Mouse (Mus musculus) intestine, embryonic 16.5 days (tissue): ENCODE data around the gene S1pr3. TPM values are rescaled to one million over a fixed set of nuclear protein-coding genes. Genes with fewer than 3 reads are reported as not detected.

ENCODE experiments used
- ATAC-seq: fragments of 200-750 bp; cut with Nextera tagmentation; 2 replicates; pipeline ENCODE4 v1.8.0; 2017; ENCODE audit warnings: moderate TSS enrichment, moderate library complexity
- H3K27ac ChIP-seq: fragments of 300-500 bp; sonication (generic); 2 replicates; pipeline ENCODE4 v1.5.1; 2014; ENCODE audit warnings: mild to moderate bottlenecking, low read length
- H3K27me3 ChIP-seq: fragments of 300-500 bp; sonication (generic); replicated peaks from 2 replicates; pipeline ENCODE4 v1.6.1; 2014; ENCODE audit warnings: low read length, control low read depth, mixed read lengths; ENCODE audit not compliant: control insufficient read depth, insufficient read depth
- H3K36me3 ChIP-seq: fragments of 300-500 bp; sonication (generic); 2 replicates; pipeline ENCODE4 v1.6.1; 2014; ENCODE audit warnings: low read length, control low read depth; ENCODE audit not compliant: control insufficient read depth, insufficient read depth
- H3K4me1 ChIP-seq: fragments of 300-500 bp; sonication (generic); 2 replicates; pipeline ENCODE4 v1.6.1; 2014; ENCODE audit warnings: low read length, control low read depth, mixed read lengths; ENCODE audit not compliant: control insufficient read depth, insufficient read depth
- H3K4me2 ChIP-seq: fragments of 300-500 bp; sonication (generic); 2 replicates; pipeline ENCODE4 v1.6.1; 2014; ENCODE audit warnings: low read depth, low read length, control low read depth
- H3K4me3 ChIP-seq: fragments of 300-500 bp; sonication (generic); 2 replicates; pipeline ENCODE4 v1.5.1; 2014; ENCODE audit warnings: mild to moderate bottlenecking, low read length
- H3K9ac ChIP-seq: fragments of 300-500 bp; sonication (generic); 2 replicates; pipeline ENCODE4 v1.6.1; 2014; ENCODE audit warnings: low read depth, low read length
- H3K9me3 ChIP-seq: fragments of 300-500 bp; sonication (generic); 2 replicates; pipeline ENCODE4 v1.6.1; 2016; ENCODE audit warnings: low read length, control low read depth; ENCODE audit not compliant: control insufficient read depth
- WGBS: fragments of 180-500 bp; shearing (Covaris S2); extraction: QIAGEN DNeasy Blood & Tissue Kit; methylation state at CpG from one replicate; pipeline ENCODE4 v1.1.7; 2014; 5-methylcytosine and 5-hydroxymethylcytosine counted together
- polyA plus RNA-seq: library from polyadenylated mRNA; unstranded; fragments of >200 nt; fragmentation: Nextera tagmentation; extraction: Ambion mirVana; gene quantifications from 2 replicates; pipeline ENCODE4 v1.2.1, GENCODE M21; 2015

S1pr3 gene
- polyA plus RNA-seq, 1 experiment from 2014 or later, result 41.3 TPM

GRCm38 (mm10) chr13:51378126-51378525 is 30.3 kb upstream of the S1pr3 start:
- Histone ChIP-seq H3K9ac (no peak overlapping the region), H3K9me3 (no peaks in the 10 kb centered on the region), H3K4me1 (peaks cover 9% of the 10 kb centered on the region; the same call in 1 of the 2 replicates), H3K36me3 (no peaks in the 10 kb centered on the region), H3K27ac (peak overlapping the region; percentile 16; the same call in 1 of the 2 replicates), H3K4me3 (no peak overlapping the region), H3K4me2 (0 out of 2 replicates have a peak overlapping the region, but pooled peaks have one; percentile 3), H3K27me3 (no peaks in the 10 kb centered on the region)
- no peak for ATAC-seq
- 43% methylated on average over 4 of the region's 4 CpGs for WGBS

DNA sequence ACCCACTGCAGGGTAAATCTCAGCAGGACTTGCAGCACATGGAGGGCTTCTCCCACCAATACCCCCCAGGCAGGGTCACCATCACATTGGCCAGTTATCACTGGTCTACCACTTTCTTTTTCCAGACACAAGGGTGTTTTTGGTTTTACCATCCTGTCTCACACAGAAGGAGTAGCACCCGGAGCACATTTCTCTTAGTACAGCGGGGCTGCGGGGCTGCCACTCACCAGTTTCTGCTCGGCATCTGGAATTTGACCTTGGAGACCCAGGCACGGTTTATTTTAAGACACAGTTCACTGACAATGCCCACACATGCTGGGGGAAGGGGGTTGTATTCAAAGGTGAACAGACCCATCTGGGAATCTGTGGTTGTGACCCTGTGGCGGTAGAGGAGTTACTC is 28.8 kb upstream of the S1pr3 start:
- 23% methylated on average over 6 of the region's 6 CpGs for WGBS
- no peak for ATAC-seq
- no peak overlapping the region for H3K27ac ChIP-seq
- no peaks in the 10 kb centered on the region for H3K9me3 ChIP-seq
- no peaks in the 10 kb centered on the region for H3K36me3 ChIP-seq
- no peaks in the 10 kb centered on the region for H3K27me3 ChIP-seq
- H3K4me3 ChIP-seq, result no peak overlapping the region
- no peak overlapping the region for H3K9ac ChIP-seq
- peaks cover 9% of the 10 kb centered on the region; the same call in 1 of the 2 replicates for H3K4me1 ChIP-seq
- H3K4me2 ChIP-seq, result no peak overlapping the region

DNA sequence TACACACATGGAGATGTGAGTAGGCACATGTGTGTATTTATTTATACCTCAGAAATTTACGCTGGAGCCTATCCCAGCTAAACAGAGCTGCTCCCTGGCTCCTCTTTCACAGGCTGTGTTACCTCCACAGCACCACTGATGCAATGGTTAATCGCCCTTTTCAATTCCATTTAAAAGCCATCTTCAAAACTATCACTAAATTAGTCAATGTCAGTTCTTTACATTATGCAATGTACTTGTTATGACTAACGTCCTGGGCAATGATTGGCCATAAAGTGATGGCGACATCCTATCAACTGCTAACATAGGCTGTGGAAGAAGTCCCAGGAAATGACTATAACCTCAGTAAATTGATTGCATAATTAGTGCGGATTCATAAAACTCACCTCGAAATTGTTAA is 26.9 kb upstream of the S1pr3 start:
- no peaks in the 10 kb centered on the region for H3K9me3 ChIP-seq
- ATAC-seq, result no peak
- no peak overlapping the region for H3K4me2 ChIP-seq
- H3K36me3 ChIP-seq, result no peaks in the 10 kb centered on the region
- H3K9ac ChIP-seq, result no peak overlapping the region
- H3K4me1 ChIP-seq, result peaks cover 9% of the 10 kb centered on the region; the same call in 1 of the 2 replicates
- no peaks in the 10 kb centered on the region for H3K27me3 ChIP-seq
- 89% methylated on average over 6 of the region's 6 CpGs for WGBS
- H3K4me3 ChIP-seq, result no peak overlapping the region
- H3K27ac ChIP-seq, result no peak overlapping the region

DNA sequence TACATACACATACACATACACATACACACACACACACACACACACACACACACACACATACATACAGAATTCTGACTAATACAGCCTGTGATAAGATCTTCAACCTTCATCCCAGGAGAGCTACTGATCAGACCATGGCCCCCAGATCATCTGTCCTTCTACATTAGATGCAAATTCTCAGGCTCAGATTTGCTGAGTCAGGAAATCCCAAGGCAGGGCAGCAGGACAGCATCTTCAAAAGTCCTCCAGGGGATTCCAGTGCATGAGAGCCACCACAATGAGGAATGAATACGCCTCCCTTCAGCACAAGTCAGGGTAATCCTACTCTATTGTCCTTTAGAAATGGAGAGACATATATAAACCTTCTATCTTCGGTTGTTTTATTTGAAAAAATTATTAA is 23.5 kb upstream of the S1pr3 start:
- Histone ChIP-seq H3K27ac (no peak overlapping the region), H3K9me3 (no peaks in the 10 kb centered on the region), H3K9ac (no peak overlapping the region), H3K4me2 (no peak overlapping the region), H3K36me3 (no peaks in the 10 kb centered on the region), H3K4me1 (no peaks in the 10 kb centered on the region), H3K4me3 (no peak overlapping the region), H3K27me3 (no peaks in the 10 kb centered on the region)
- ATAC-seq, result no peak
- 79% methylated on average over 2 of the region's 2 CpGs for WGBS

DNA sequence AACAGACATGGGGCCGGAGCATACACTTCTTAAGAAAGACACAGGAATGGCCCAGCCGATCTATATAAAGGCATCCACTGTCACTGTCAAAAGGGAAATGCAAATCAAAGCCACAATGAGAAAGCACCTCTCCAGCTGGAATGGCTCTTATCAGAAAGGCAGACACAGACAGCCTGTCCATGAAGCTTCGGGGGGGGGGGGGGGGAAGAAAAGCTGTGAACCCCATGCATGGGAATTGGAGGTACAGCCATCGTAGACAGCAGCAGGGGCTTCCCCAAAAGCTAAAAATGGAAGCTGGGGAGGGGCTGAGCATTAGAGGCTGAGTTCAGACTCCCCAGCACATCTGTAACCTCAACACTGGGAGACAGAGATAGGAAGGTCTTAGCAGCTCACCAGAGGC is 20.5 kb upstream of the S1pr3 start:
- no peaks in the 10 kb centered on the region for H3K36me3 ChIP-seq
- no peak overlapping the region for H3K4me2 ChIP-seq
- WGBS, result 68% methylated on average over 4 of the region's 4 CpGs
- H3K9ac ChIP-seq, result no peak overlapping the region
- no peak overlapping the region for H3K4me3 ChIP-seq
- no peaks in the 10 kb centered on the region for H3K27me3 ChIP-seq
- no peaks in the 10 kb centered on the region for H3K9me3 ChIP-seq
- H3K27ac ChIP-seq, result no peak overlapping the region
- no peaks in the 10 kb centered on the region for H3K4me1 ChIP-seq
- ATAC-seq, result no peak

DNA sequence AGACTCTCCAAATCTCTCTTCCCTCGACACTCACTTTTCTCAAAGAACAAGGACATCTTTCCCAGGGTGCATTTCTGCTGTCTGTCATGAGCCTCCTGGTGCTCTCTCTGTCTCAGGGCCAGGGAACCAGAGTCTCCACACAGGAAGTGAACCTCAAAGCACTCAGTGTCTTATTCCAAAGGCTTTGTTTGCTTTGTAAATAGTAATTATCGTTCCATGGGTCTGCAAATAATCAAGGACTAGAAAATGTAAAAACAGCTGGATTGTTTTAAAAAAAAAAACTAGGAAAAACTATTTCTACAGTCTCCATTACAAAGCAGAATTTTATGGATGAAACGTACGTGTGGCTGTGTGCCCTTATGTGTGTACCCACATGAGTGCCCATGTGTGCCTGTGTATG is 18.0 kb upstream of the S1pr3 start:
- Histone ChIP-seq H3K4me3 (no peak overlapping the region), H3K27ac (no peak overlapping the region), H3K4me2 (no peak overlapping the region), H3K9ac (no peak overlapping the region), H3K4me1 (no peaks in the 10 kb centered on the region), H3K27me3 (no peaks in the 10 kb centered on the region), H3K9me3 (no peaks in the 10 kb centered on the region), H3K36me3 (no peaks in the 10 kb centered on the region)
- 46% methylated on average over 4 of the region's 4 CpGs for WGBS
- ATAC-seq, result no peak

DNA sequence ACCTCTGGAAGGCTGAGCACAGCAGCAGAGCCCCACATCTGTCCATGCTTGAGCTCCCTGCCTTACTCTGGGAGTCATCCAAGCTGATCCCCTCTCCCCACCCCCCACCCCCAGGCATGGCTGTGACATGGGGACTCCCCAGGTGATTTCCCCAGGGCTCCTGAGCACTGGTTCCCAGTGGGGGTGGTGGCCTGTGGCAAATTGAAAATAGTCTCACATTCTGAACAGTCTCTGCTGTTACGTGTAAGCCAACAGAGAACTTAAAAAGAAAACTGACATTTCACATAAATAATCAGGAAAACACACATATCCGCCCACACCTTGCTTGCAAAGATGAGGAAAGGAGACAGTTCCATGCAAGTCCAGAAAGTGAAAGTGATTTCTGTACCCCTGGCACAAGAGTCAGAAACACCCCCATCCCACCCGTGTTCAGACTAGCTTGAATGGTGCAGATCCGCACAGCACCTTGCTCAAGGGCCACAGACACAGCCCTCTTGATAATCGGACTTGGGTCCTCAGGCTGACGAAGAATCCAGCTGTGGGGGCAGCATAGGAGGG is 17.0 kb upstream of the S1pr3 start:
- Histone ChIP-seq H3K27ac (no peak overlapping the region), H3K4me1 (no peaks in the 10 kb centered on the region), H3K9me3 (no peaks in the 10 kb centered on the region), H3K9ac (no peak overlapping the region), H3K36me3 (no peaks in the 10 kb centered on the region), H3K27me3 (no peaks in the 10 kb centered on the region), H3K4me3 (no peak overlapping the region), H3K4me2 (no peak overlapping the region)
- WGBS, result 82% methylated on average over 6 of the region's 6 CpGs
- no peak for ATAC-seq

DNA sequence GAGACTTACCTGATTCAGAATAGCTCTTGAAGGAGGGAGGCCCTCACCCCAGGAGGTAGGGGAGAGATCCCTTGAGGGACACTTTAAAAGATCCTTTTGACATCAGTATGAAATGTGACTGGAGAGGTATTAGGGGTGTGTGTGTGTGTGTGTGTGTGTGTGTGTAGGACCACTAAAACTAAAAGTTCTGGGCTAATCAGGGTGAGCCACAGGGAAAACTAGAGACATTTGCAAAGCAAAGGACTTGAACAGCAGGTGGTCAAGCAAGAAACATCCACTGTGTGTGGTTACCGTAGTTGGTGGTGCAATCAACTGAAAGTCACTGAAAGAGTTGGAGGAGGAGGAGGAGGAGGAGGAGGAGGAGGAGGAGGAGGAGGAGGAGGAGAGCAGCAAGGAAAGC is 16.2 kb upstream of the S1pr3 start:
- no peaks in the 10 kb centered on the region for H3K4me1 ChIP-seq
- H3K27ac ChIP-seq, result no peak overlapping the region
- 88% methylated on average over 1 of the region's 1 CpGs for WGBS
- ATAC-seq, result no peak
- no peaks in the 10 kb centered on the region for H3K27me3 ChIP-seq
- no peak overlapping the region for H3K4me3 ChIP-seq
- no peaks in the 10 kb centered on the region for H3K36me3 ChIP-seq
- no peaks in the 10 kb centered on the region for H3K9me3 ChIP-seq
- H3K4me2 ChIP-seq, result no peak overlapping the region
- H3K9ac ChIP-seq, result no peak overlapping the region

GRCm38 (mm10) chr13:51397861-51398260 is 10.6 kb upstream of the S1pr3 start:
- Histone ChIP-seq H3K9ac (no peak overlapping the region), H3K4me2 (no peak overlapping the region), H3K4me1 (peaks cover 4% of the 10 kb centered on the region; the same call in 1 of the 2 replicates), H3K27me3 (no peaks in the 10 kb centered on the region), H3K36me3 (no peaks in the 10 kb centered on the region), H3K9me3 (no peaks in the 10 kb centered on the region), H3K4me3 (no peak overlapping the region), H3K27ac (no peak overlapping the region)
- no peak for ATAC-seq
- 81% methylated on average over 6 of the region's 6 CpGs for WGBS

DNA sequence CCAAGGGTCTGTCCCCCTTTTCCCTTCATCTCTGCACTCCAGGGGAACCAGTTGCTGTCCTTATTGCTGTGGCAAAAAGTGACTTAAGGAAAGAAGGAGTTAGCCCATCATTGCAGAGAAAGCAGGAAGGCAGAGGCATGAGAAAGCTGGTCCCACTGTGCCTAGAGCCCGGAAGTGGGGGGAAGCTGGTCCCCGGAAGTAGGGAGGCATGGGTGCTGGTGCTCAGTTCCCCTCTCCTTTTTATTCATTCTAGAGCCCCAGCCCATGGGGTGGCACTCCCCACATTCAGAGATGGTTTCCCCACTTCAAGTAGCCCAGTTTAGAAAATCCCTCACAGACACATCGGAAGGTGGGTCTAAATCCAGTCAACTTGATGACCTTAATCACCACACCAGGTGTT is 8.9 kb upstream of the S1pr3 start:
- 95% methylated on average over 3 of the region's 3 CpGs for WGBS
- H3K27me3 ChIP-seq, result no peaks in the 10 kb centered on the region

More for the DNA sequence above, 8.9 kb upstream of the S1pr3 start:
- no peak overlapping the region for H3K4me2 ChIP-seq
- peaks cover 4% of the 10 kb centered on the region; the same call in 1 of the 2 replicates for H3K4me1 ChIP-seq
- H3K4me3 ChIP-seq, result no peak overlapping the region
- H3K36me3 ChIP-seq, result no peaks in the 10 kb centered on the region
- ATAC-seq, result no peak
- H3K27ac ChIP-seq, result no peak overlapping the region
- no peak overlapping the region for H3K9ac ChIP-seq
- H3K9me3 ChIP-seq, result no peaks in the 10 kb centered on the region
